Mouse (Mus musculus): Measurements from ENCODE around the gene Me1.

Me1 gene

GRCm38 (mm10) chr9:86695818-86696261 lies at the start of gene Me1:
Gene Me1 (minus strand): TSS chr9:86695953.
- in situ Hi-C loops (cut with MboI, MseI): no loop called here

GRCm38 (mm10) chr9:86744041-86744440 lies 48.3 kb upstream of the Me1 start:
- in situ Hi-C loops (cut with MboI, MseI): no loop called here

- in situ Hi-C loops (cut with MboI, MseI): no loop called here
Observed at GRCm38 (mm10) chr9:86742959-86743911, 47.5 kb upstream of the Me1 start, which contains the start of gene Prss35. Gene Prss35 (plus strand): TSS chr9:86743649.

GRCm38 (mm10) chr9:86739971-86740370 lies 44.2 kb upstream of the Me1 start:
- in situ Hi-C loops (cut with MboI, MseI): no loop called here

GRCm38 (mm10) chr9:86738801-86739200 lies 43.0 kb upstream of the Me1 start:
- in situ Hi-C loops (cut with MboI, MseI): no loop called here

- in situ Hi-C loops (cut with MboI, MseI): no loop called here
Observed at GRCm38 (mm10) chr9:86738067-86738466, 42.3 kb upstream of the Me1 start.

- in situ Hi-C loops (cut with MboI, MseI): no loop called here
Observed at GRCm38 (mm10) chr9:86736991-86737390, 41.2 kb upstream of the Me1 start.

- in situ Hi-C loops (cut with MboI, MseI): no loop called here
Observed at GRCm38 (mm10) chr9:86734795-86735194, 39.0 kb upstream of the Me1 start.

- in situ Hi-C loops (cut with MboI, MseI): no loop called here
Observed at GRCm38 (mm10) chr9:86734357-86734756, 38.6 kb upstream of the Me1 start.

- in situ Hi-C loops (cut with MboI, MseI): no loop called here
Observed at GRCm38 (mm10) chr9:86729811-86730210, 34.1 kb upstream of the Me1 start.

GRCm38 (mm10) chr9:86729084-86729483 lies 33.3 kb upstream of the Me1 start:
- in situ Hi-C loops (cut with MboI, MseI): no loop called here

GRCm38 (mm10) chr9:86728214-86728814 lies 32.6 kb upstream of the Me1 start:
- in situ Hi-C loops (cut with MboI, MseI): no loop called here

GRCm38 (mm10) chr9:86726381-86726720 lies 30.6 kb upstream of the Me1 start:
- in situ Hi-C loops (cut with MboI, MseI): no loop called here

- in situ Hi-C loops (cut with MboI, MseI): no loop called here
Observed at GRCm38 (mm10) chr9:86725604-86726380, 30.0 kb upstream of the Me1 start.

- in situ Hi-C loops (cut with MboI, MseI): no loop called here
Observed at GRCm38 (mm10) chr9:86725066-86725465, 29.3 kb upstream of the Me1 start.

GRCm38 (mm10) chr9:86720794-86721193 lies 25.0 kb upstream of the Me1 start:
- in situ Hi-C loops (cut with MboI, MseI): no loop called here

- in situ Hi-C loops (cut with MboI, MseI): no loop called here
Observed at GRCm38 (mm10) chr9:86720227-86720626, 24.5 kb upstream of the Me1 start.

- in situ Hi-C loops (cut with MboI, MseI): no loop called here
Observed at GRCm38 (mm10) chr9:86717119-86717518, 21.4 kb upstream of the Me1 start.

GRCm38 (mm10) chr9:86716540-86716939 lies 20.8 kb upstream of the Me1 start:
- in situ Hi-C loops (cut with MboI, MseI): no loop called here

GRCm38 (mm10) chr9:86714089-86714488 lies 18.3 kb upstream of the Me1 start:
- in situ Hi-C loops (cut with MboI, MseI): no loop called here

- in situ Hi-C loops (cut with MboI, MseI): no loop called here
Observed at GRCm38 (mm10) chr9:86712648-86713047, 16.9 kb upstream of the Me1 start.

GRCm38 (mm10) chr9:86710091-86710634 lies 14.4 kb upstream of the Me1 start:
- in situ Hi-C loops (cut with MboI, MseI): no loop called here
